Comparison of ENCODE assay signal across 8 mouse cellular contexts in genomic region chr2:163202553-163202883, GRCm38 (mm10). TPM values are rescaled to one million over a fixed set of nuclear protein-coding genes. Genes with fewer than 3 reads are reported as not detected.
DNase-seq lines count a peak whose midpoint lies in the region; ATAC-seq lines count a peak whose summit lies in the region.

No protein-coding gene starts in this region.

- H3K4me1 ChIP-seq in neural tube, embryonic 11.5 days (ENCODE audit: control insufficient read depth, insufficient read depth, low read length) = peaks cover 21% of the 10 kb centered on the region
- H3K4me1 ChIP-seq in liver, embryonic 12.5 days = peaks cover 26% of the 10 kb centered on the region
- H3K4me1 ChIP-seq in stomach, embryonic 16.5 days (ENCODE audit: control insufficient read depth, insufficient read depth, low read length) = peaks cover 11% of the 10 kb centered on the region

- whole genome bisulfite sequencing in neural tube, embryonic 11.5 days = 6% methylated on average over 4 of the region's 4 CpGs
- 6% methylated on average over 4 of the region's 4 CpGs for WGBS in liver, embryonic 12.5 days (ENCODE audit: insufficient replicate concordance)
- 5% methylated on average over 4 of the region's 4 CpGs for whole genome bisulfite sequencing in stomach, embryonic 16.5 days

- peak overlapping the region; percentile 61 for H3K4me3 ChIP-seq in neural tube, embryonic 11.5 days (ENCODE audit: low read depth, low read length)
- peak overlapping the region; percentile 55 for H3K4me3 ChIP-seq in liver, embryonic 12.5 days
- H3K4me3 ChIP-seq in stomach, embryonic 16.5 days (replicated peaks; ENCODE audit: low read length) = peak overlapping the region; percentile 58

- no peak overlapping the region for H3K27ac ChIP-seq in neural tube, embryonic 11.5 days (ENCODE audit: low read depth, low read length)
- H3K27ac ChIP-seq in liver, embryonic 12.5 days = no peak overlapping the region
- no peak overlapping the region for H3K27ac ChIP-seq in stomach, embryonic 16.5 days (ENCODE audit: low read length)

- H3K27me3 ChIP-seq in neural tube, embryonic 11.5 days (ENCODE audit: control insufficient read depth, insufficient read depth, low read length) = peaks cover 26% of the 10 kb centered on the region
- H3K27me3 ChIP-seq in liver, embryonic 12.5 days (replicated peaks) = peaks cover 94% of the 10 kb centered on the region
- H3K27me3 ChIP-seq in stomach, embryonic 16.5 days (ENCODE audit: control insufficient read depth, insufficient read depth, low read length) = peaks cover 45% of the 10 kb centered on the region

- H3K36me3 ChIP-seq in neural tube, embryonic 11.5 days (ENCODE audit: control insufficient read depth, insufficient read depth, low read length) = no peaks in the 10 kb centered on the region
- H3K36me3 ChIP-seq in liver, embryonic 12.5 days = no peaks in the 10 kb centered on the region
- H3K36me3 ChIP-seq in stomach, embryonic 16.5 days (ENCODE audit: control insufficient read depth, insufficient read depth, low read length) = no peaks in the 10 kb centered on the region

- no peaks in the 10 kb centered on the region for H3K9me3 ChIP-seq in neural tube, embryonic 11.5 days (ENCODE audit: control insufficient read depth, low read length)
- H3K9me3 ChIP-seq in liver, embryonic 12.5 days (replicated peaks) = 0 out of 2 replicates have a peak, but pooled peaks cover 5% of the 10 kb centered on the region
- 0 out of 2 replicates have a peak, but pooled peaks cover 4% of the 10 kb centered on the region for H3K9me3 ChIP-seq in stomach, embryonic 16.5 days (replicated peaks; ENCODE audit: control insufficient read depth, low read length)

- ATAC-seq in neural tube, embryonic 11.5 days (ENCODE audit: insufficient read depth, low FRiP score, low TSS enrichment) = no peak; the same call in 1 of the 2 replicates
- ATAC-seq in liver, embryonic 12.5 days = no peak
- ATAC-seq in stomach, embryonic 16.5 days (ENCODE audit: insufficient read depth, low FRiP score) = no peak

- H3K9ac ChIP-seq in neural tube, embryonic 11.5 days (ENCODE audit: low read length) = peak overlapping the region; percentile 69
- no peak overlapping the region for H3K9ac ChIP-seq in liver, embryonic 12.5 days
- H3K9ac ChIP-seq in stomach, embryonic 16.5 days (ENCODE audit: low read length) = peak overlapping the region; percentile 43; the same call in 1 of the 2 replicates

- peak overlapping the region; percentile 86 for H3K4me2 ChIP-seq in neural tube, embryonic 11.5 days (ENCODE audit: low read depth)
- H3K4me2 ChIP-seq in liver, embryonic 12.5 days = peak overlapping the region; percentile 82
- H3K4me2 ChIP-seq in stomach, embryonic 16.5 days (ENCODE audit: low read depth, low read length) = peak overlapping the region; percentile 97

- peak; percentile 22 for DNase-seq in embryo, embryonic 11 days
- DNase-seq in embryo, embryonic 10 days (ENCODE audit: low spot score) = no peak
- no peak for DNase-seq in neural tube, embryonic 11.5 days (ENCODE audit: low spot score)
- no peak for DNase-seq in neural tube, embryonic 10.5 days (ENCODE audit: extremely low spot score, low spot score)
- no peak for DNase-seq in frontal cortex, adult 2 months (ENCODE audit: extremely low spot score in 1 of 2, low spot score in 1 of 2)
- no peak for DNase-seq in layer of hippocampus, adult 11-12 months (ENCODE audit: low spot score)

RNA-seq across cellular contexts. Expression of gene Tox2, which starts 0.4 kb away (rescaled TPM):
- polyA plus RNA-seq in neural tube, embryonic 11.5 days (2014; fragmentation: Nextera tagmentation; extraction: Ambion mirVana) = 18.0 and 20.3 TPM in 2 replicates
- polyA plus RNA-seq in liver, embryonic 12.5 days (2016; fragmentation: Nextera tagmentation; extraction: Ambion mirVana) = 0.99 and 1.2 TPM in 2 replicates
- polyA plus RNA-seq in stomach, embryonic 16.5 days (2015; fragmentation: Nextera tagmentation; extraction: Ambion mirVana) = 4.0 and 4.3 TPM in 2 replicates
- 29.3 and 31.9 TPM in 2 replicates for polyA plus RNA-seq in frontal cortex, adult 2 months (2012; rRNA removed)
